Mouse (Mus musculus) gastrocnemius, postnatal 10 days (tissue): ENCODE measurements at regions not wholly inside any gene's neighbourhood (a gene's known extent, or its start where the extent isn't known, plus 50 kb on each side); places are given as distances from the start of the nearest gene placed in this dataset.
"Not testable (repeated sequence)": the region's sequence is repeated elsewhere in the genome, so short reads cannot be mapped to it uniquely, and the experiment has no call there.

ENCODE experiments used
- DNase-seq: peaks from one replicate; pipeline ENCODE4 v3.0.0; 2021; ENCODE audit warnings: mixed read lengths

DNA sequence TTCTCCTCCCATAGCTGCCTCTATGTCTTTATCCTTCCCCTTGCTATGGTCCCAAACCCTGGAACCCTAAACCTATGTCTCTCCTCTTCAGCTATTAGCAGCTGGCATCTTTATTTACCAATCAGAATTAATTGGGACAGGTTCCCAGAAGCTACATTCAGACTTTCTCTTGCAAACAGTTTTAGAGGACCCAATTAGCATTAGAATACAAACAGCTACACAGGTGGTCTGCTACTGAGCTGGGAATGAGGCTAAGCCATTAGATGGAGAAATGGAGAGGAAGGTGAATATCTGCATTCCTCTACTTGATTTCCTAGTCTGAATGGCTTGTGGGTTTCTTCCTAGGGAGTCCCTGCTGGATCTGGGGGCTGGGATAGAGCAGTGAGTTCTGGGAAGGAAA is 611.9 kb downstream of the A830018L16Rik start:
- DNase-seq: no peak

DNA sequence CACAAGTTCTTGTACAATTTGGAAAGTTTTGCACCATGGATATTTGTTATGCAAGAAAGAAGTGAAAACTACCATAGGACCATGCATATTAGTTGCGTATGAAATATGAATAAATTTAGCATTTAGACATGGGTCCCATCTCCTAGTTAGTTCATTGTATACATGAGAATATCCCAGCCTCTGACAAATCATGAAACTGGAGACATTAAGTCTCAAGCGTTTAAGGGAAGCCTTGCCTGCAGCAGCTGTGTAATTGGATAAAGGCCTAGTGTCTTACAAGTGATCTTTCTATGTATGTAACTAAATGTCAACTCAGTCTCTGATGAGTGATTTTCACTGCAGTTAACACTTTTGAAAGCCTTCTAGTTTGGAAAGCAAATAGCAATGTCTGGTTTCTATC is 613.5 kb downstream of the A830018L16Rik start:
- no peak for DNase-seq

DNA sequence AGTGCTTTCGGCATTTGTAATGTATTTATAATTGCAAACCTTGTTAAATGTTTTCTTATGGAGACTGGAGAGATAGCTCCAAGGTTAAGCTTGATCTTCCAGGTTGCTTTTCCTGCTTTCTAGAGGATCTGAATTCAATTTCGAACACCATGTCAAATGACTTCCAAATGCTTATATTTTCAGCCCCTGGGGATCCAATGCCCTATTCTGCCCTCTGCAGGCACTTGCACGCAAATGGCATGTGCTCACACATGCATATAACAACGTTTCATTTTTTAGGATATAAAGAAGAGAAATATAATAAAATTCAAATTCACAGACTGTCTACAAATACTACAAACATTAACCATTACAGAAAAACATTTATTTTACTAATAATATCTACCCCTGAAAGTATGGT is 614.2 kb downstream of the A830018L16Rik start:
- no peak for DNase-seq

DNA sequence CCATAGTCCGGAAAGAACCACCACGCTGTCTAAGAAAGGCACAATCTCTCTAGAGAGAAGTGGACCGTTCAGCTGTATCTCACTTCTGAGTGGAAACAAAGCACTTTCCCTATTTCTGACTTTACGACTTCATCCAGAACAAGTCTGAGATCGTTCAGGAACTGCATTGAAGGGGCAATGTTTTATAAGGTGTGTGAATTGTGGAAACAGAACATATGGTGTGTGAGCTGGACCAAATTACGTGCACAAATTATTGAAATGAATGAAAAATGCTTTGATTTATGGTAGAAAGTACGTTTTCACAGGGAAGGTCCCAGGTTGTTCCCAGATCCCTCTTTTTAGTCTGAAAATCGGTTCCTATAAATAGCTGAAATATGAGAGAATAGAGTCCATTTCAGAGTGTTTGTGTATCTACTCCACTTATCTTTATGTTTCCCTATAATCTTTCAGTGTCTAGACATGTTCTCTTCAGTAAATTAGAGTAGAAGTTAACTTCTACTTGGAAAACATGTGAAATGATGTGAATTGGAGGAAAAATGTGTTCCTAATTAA is 638.1 kb downstream of the A830018L16Rik start:
- DNase-seq: no peak

DNA sequence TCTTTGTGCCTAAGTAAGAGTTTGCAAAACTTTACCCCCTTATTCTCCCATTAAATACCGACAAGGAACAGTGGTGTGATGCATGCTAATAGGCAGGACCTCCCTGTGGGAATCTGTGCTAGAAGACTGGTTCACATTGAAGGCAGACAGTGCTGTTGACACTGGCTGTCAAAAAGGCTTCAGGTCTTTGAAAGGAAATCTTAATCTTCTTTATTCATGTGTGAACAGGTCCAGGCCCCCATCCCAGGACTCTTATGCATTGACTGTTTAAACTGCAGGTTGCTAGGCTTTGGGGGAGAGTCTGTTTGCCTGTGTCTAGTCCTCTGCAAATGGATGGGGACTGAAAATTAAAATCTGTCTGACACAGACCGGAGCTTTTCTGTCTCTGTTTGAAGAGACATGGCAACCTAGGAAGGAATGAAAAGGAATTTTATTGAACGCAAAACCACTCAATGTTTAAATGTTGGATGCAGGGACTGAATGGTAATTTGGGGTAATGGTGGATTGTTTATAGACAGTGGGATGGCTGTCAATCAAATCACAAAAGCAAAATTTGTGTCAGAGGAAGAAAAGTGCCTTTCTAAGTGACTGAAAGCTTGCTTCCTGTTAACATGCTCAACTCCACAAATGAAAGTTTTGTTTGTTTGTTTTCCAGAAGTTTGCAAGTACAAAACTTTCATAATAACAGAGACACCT is 642.1 kb downstream of the A830018L16Rik start:
- no peak for DNase-seq

DNA sequence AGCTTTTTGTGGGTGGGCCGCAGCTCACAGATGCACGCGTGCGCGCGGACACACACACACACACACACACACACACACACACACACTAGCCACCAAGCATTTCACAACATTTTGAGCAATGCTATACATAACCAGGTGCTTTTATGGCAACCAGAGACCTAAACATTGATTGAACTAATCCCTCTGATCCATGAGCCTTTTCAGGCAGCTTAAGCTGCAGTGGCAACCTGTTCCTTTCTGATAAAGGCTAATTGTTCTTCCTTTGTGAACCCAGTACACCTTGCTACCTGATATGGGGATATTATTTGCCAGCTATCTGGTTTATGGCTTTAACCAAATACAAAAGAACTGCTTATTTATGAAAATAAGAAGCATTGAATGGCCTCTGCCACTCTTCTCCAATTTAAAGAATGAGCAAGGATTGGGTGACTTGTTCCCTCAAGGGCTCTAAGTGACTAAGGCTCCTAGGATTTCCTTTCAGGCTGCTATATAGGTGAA is 651.2 kb downstream of the A830018L16Rik start:
- DNase-seq: no peak

DNA sequence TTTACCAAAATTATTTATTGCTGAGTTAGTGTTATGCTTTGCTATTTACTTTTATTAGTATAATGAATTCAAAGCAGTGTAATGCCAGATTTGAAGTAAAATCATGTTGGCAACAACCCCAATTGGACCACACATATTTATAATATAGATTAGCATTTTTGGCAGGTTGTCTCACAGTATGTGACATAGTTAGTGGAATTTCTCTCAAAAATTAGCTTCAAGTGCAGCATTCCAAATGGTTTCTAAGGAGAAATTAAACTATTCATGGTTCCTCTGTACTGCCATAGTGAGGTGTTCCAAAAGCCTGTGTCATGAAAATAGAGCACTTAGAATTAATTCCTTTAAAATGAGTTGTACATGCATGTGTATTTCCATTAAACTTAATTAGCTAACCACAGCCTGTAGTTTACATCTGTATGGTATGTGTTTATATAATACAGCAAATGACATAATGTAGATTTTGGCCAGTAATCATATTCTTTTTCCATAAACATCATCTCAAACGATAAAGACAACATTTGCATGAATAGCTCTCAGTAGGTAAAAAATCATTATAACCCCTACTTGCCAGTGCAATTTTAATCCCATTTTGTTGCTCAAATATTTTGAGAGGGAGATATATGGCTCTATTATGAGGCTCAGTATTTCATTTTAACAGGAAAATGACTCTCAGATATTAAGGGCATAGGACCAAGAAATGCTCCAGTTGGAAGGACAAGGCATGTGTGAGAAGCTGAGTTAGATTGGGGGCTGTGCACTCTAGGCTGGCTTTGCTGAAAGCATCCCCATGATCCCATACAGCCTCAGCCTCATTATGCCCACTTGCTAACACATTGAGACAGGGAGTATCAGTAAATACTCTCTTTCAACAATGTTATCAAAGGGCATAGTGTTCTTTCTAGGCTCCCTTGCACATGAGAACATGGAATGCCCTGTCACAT is 678.9 kb downstream of the A830018L16Rik start:
- no peak for DNase-seq

DNA sequence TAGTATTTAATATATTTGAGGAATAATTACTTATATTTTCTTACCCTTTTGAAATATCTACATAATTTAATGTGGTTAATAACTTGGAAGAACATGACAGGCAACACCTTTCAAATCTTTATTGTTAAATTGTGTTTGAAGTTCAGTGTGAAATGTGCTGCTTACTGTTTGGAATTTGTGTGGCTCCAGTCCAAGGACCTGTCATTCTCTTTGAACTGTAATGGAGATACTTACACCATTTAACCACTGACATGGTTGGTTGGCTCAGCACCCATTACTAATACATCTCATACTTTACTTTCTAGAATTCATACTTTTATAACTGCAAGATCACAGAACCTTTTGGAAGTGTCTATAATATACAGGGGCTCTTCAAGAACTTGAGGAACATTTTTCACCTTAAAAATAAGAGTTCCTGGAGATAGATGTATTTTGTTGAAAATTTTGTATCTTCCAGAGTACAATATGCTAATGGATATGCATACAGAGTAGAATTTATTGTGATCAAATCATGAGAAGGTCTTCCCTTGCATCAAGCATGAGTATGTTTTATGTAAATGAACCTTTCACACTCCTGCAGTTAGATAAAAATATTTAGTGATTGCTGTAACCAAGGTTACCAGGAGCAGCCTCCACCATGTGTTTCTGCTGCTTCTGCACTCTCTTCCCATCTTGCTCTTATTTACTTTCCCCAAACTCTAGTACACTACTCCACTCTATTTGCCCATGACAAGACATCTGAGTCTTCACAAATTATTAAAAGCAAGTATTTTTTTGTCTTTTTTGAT is 701.3 kb downstream of the A830018L16Rik start:
- no peak for DNase-seq

DNA sequence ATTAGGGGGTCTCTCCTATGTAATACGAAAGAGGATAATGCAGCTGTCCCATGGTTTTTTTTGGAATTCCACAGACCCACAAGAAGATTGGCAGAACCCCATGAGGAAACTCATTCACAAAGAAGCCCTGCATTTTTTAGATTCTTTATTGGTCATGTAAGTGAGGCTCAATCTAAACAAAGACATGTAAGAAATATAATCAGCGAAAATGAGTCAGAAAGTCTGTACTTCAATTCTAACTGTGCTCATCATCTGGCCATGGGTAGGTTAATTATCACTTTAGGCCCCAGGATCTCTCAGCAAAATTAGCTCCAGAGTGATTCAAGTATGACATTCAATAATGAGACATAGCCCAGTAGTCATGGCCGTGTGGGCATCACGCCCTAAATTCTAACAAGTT is 703.2 kb downstream of the A830018L16Rik start:
- DNase-seq: no peak

DNA sequence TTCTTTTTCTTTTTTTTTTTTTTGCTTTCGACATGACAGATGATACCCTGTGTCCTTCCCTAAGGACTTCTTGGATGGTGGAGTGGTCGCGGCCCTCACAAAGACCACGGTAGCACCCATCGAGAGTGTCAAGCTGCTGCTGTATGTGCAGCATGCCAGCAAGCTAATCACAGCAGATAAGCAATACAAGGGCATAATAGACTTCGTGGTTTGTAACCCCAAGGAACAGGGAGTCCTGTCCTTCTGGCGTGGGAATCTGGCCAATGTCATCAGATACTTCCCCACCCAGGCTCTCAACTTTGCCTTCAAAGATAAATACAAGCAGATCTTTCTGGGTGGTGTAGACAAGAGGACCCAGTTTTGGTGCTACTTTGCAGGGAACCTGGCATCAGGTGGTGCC is 707.0 kb downstream of the A830018L16Rik start:
- DNase-seq: no peak

DNA sequence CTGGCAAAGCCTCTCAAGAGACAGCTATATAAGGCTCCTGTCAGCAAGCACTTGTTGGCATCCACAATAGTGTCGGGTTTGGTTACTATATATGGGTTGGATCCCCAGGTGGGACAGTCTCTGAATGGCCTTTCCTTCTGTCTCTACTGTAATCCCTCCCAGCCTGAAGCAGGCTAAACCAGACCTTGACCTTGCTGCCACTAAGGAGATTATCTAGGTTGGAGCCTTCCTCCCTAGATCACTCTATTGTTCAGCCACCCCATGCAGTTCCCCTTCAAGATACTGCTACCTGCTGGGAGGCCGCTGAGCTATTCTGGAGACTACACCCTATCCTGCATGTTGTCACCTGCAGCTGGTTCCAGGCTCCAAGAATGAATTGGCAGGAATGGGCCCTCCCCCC is 712.7 kb downstream of the A830018L16Rik start:
- not testable (repeated sequence) for DNase-seq

DNA sequence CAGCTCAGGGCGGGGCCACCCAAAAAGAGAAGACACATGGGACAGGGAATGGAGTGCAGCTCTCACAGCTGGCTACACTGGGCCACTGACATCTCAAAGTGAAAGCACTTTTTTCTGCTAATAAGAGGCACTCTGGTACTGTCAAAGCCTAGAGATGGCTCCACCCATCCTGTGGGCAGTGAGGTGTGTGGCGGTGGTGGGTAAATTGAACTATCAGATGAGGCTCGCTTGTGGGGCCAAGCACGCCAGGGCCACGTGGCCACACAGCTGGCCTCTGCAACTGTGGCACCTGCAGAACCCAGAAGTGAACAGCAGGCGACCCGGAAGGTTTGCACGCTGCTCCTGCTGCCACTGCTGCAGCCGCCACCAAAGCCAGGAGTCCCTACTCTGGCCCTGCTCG is 756.6 kb downstream of the A830018L16Rik start:
- no peak for DNase-seq

DNA sequence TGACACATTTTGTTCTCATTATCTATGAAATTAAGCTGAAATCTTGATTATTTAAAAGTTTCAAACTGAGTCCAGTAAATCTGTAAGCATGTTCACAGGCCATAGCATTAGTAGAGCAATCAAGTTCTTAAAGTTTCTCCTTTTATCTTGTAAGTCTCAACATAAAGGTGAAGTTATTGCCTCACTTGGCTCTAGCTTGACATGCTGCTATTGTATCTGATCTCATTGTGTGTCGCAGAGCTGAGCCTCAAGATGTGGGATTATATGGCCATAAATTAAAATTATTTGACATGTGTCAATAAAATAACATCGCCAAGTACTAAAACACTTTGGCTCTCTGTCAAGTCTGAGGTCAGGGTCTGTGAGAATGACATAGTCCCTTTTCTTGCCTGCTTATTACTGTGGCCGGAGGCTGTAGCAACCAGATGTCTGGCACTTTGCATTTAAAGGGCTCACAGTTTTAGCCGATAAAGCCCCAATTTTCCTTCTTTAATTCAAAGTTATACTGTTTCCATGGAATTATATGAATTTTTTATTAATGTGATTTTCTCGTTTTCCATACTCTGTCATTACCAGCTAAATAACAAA is 775.8 kb downstream of the A830018L16Rik start:
- DNase-seq: no peak

DNA sequence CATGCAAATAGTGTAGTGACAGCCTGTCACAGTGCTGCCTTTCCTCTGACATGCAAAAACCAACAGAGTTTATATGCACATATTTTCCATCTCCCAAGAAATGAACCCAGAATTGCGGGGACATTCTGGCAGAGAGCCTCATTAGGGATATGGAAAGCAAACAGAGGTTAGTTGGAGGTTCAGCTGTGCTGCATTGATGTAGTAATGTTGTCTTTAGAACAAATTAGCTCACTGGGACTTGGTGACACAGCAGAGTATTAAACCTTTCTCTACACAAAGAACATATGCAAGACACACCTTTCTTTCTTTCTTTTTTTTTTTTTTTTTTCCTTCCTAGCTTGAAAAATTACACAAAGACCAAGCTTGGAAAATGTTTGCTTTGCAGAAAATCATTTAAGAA is 778.7 kb downstream of the A830018L16Rik start:
- DNase-seq: no peak

DNA sequence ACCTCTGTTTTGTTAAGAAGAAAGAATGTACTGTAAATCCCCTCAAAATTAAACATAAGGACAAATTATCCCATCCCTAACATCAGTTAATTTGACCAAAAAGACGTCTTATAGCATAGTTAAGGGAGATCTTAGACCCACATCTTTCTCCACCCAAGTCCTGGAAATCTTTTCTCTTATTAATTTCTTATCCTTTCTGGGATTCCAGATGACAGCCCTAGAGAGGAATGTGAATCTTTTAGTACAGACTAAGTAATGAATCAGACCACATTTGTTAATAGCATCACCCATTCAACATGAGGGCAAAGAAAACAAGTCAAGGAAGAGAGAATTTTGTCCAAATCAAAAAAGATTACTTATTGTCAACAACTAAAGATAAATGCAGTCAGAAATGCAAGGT is 817.2 kb downstream of the A830018L16Rik start:
- no peak for DNase-seq

DNA sequence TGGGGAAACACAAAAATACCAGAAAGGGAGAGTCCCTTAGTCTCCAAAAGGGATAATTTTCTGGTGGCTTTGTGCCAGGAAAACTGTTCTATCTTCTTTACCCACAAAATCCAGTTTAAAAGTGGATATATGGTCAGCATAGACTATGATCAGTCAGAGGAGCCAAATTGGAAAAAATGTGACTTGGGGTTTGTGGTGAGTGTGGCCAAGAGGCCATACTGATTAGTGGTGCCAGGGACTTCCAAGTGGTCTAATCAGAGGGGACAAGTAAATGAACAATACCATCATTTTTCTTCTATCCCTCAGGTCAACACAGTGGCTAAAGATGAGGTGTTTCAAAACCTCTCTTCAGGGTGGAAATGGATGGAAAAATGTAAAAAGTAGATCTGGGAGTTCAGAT is 828.2 kb downstream of the A830018L16Rik start:
- DNase-seq: no peak

DNA sequence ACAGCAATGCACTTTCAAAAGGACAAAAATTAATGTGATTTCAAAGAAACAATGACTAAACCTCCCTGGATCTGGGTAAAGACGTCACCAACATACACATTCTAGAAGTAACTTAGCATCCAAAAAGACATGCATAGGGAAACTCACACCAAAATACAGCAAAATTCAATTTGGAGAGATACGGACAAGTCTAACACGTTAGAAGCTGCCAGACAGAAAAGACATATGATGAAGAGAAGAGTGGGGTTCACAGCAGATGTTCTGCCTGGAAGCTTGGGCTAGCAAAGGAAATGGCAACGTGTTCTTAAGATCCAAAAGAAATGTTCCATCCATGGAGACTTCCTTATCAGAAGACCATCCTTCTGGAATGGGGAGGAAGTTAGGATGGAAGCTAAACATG is 868.6 kb downstream of the A830018L16Rik start:
- no peak for DNase-seq

DNA sequence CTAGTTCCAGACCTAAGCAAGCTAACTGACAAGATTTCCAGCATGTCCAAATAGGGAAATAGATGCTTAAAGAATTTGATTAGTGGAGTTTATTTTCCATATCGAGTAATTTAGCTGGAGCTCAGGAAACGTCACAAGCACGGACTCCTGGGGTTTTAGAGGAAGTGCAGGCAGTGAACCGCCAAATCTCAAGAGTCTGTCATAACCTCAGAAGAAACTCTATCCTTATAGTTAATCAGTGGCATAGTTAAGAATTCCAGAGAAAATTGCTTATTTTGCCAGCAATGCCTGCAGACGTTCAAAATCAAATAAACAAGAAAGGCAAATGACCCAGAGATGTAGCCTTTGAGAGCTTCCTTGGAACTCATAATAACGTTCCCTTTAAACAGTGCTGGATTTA is 871.6 kb downstream of the A830018L16Rik start:
- no peak for DNase-seq

DNA sequence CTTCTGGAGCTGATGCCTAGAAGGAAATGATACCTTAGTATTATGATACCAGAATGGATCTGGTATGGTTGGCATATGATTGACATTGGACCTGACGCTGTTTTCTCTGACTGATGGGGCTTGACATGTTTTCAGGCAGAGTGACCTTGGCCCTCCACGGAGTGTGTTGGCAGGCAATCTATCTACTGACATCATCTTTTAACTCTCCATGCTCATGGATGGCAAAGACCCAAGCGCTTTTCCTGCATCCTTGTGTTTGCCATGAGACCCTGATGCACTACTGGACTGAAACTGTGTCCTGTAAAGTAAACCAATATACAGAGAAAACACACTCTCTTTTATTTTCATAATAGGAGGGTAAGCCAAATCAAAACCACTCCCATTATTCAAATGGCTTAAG is 872.1 kb downstream of the A830018L16Rik start:
- DNase-seq: no peak

DNA sequence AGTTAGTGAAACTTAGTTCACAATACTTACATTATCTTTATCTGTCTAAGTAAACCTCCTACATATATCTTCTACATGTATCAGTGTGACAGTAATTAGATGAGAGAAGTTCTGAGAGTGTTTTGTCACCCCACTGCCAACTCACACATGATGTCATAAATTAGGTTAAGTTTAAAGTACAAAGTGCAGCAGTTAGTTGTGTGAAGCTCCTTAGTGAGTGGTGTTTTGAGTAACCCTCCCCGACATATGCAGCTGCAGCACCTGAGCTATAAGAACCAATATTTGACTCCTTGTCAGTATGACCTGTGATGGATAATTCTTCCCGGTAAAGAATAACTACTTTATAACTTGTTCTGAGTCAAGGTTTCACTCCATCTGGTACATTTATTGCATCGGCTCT is 874.6 kb downstream of the A830018L16Rik start:
- DNase-seq: no peak

DNA sequence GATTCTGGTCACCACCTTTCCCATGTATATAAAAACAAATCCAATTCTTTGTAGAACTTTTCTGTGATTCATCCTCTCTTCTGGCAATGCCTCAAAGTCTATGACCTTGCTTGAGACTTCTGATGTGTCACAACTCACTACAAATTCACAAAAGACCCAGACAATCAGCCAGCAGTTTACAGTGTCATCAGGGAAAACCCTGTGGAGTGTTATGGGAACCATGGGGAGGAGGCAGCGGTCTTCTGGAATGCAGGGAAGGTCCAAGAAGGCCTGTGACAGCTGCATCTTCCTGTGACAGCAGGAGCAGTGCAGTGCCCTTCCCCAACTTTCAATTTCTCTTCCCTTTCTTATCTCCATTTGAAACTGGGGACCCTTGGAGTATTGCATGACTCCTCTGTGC is 877.9 kb downstream of the A830018L16Rik start:
- no peak for DNase-seq

DNA sequence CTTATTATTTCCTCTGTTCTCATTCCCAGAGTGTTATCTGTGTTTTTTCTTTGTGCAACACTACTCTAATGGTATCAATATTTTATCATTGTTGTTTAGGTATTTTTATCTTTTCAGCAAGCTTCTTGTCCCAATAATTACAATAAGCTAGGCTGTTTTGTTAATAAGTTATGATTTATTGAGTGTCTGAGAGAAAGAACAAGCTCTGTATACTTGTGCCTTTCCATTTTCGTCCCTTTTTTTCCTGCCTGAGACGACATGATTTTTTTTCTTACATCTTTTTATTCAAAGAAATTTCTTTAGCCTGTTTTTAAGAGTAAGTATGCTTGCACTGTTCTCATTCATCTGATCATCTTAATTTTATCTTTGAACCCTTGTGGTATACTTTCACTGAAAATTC is 904.1 kb downstream of the A830018L16Rik start:
- no peak for DNase-seq
